Mouse (Mus musculus) forebrain, embryonic 14.5 days (tissue): Measurements from ENCODE around the gene Slc10a7. TPM values are rescaled to one million over a fixed set of nuclear protein-coding genes. Genes with fewer than 3 reads are reported as not detected.
A peak's percentile ranks its signal among the peaks of the same experiment; 100 is the strongest.

Experiments
- ATAC-seq: fragments of 200-750 bp; cut with Nextera tagmentation; 2 replicates; pipeline ENCODE4 v1.8.0; 2017; ENCODE audit warnings: mild to moderate bottlenecking, moderate library complexity
- DNase-seq: peaks from one replicate; pipeline ENCODE4 v3.0.0-alpha.2; 2015; ENCODE audit warnings: low spot score
- H3K27ac ChIP-seq: fragments of 300-500 bp; sonication (generic); 2 replicates; pipeline ENCODE4 v1.5.1; 2014; ENCODE audit warnings: low read depth, mild to moderate bottlenecking, control low read depth, low read length, moderate library complexity
- H3K27me3 ChIP-seq: fragments of 300-500 bp; sonication (generic); replicated peaks from 2 replicates; pipeline ENCODE4 v1.6.1; 2014; ENCODE audit warnings: low read length, control low read depth, mixed read lengths; ENCODE audit not compliant: control insufficient read depth, insufficient read depth
- H3K36me3 ChIP-seq: fragments of 300-500 bp; sonication (generic); 2 replicates; pipeline ENCODE4 v1.6.1; 2014; ENCODE audit warnings: low read length, control low read depth; ENCODE audit not compliant: control insufficient read depth, insufficient read depth
- H3K4me1 ChIP-seq: fragments of 300-500 bp; sonication (generic); 2 replicates; pipeline ENCODE4 v1.6.1; 2014; ENCODE audit warnings: antibody characterized with exemption, low read length, control low read depth; ENCODE audit not compliant: control insufficient read depth, insufficient read depth
- H3K4me2 ChIP-seq: fragments of 300-500 bp; sonication (generic); 2 replicates; pipeline ENCODE4 v1.6.1; 2014; ENCODE audit warnings: mild to moderate bottlenecking, control low read depth, low read length
- H3K4me3 ChIP-seq: fragments of 300-500 bp; sonication (generic); 2 replicates; pipeline ENCODE4 v1.5.1; 2014; ENCODE audit warnings: low read depth, low read length, control low read depth
- H3K9ac ChIP-seq: fragments of 300-500 bp; sonication (generic); 2 replicates; pipeline ENCODE4 v1.6.1; 2014; ENCODE audit warnings: mild to moderate bottlenecking, low read length, control low read depth, moderate library complexity
- H3K9me3 ChIP-seq: fragments of 300-500 bp; sonication (generic); replicated peaks from 2 replicates; pipeline ENCODE4 v1.6.1; 2016; ENCODE audit warnings: low read length, control low read depth, mixed read lengths; ENCODE audit not compliant: control insufficient read depth
- WGBS: fragments of 180-500 bp; shearing (Covaris S2); extraction: QIAGEN DNeasy Blood & Tissue Kit; methylation state at CpG from one replicate; pipeline ENCODE4 v1.1.7; 2014; 5-methylcytosine and 5-hydroxymethylcytosine counted together
- polyA plus RNA-seq: library from polyadenylated mRNA; unstranded; fragments of >200 nt; fragmentation: Nextera tagmentation; extraction: Ambion mirVana; gene quantifications from 2 replicates; pipeline ENCODE4 v1.2.1, GENCODE M21; 2014

Slc10a7 gene
- polyA plus RNA-seq, 1 experiment from 2014 or later = 5.2 TPM

- no peaks in the 10 kb centered on the region for H3K36me3 ChIP-seq
- H3K9ac ChIP-seq = no peak overlapping the region
- H3K27ac ChIP-seq = no peak overlapping the region
- 81% methylated on average over 4 of the region's 4 CpGs for WGBS
- DNase-seq (no peak), ATAC-seq (no peak)
- no peak overlapping the region for H3K4me2 ChIP-seq
- no peaks in the 10 kb centered on the region for H3K4me1 ChIP-seq
- no peaks in the 10 kb centered on the region for H3K27me3 ChIP-seq
- H3K9me3 ChIP-seq = no peaks in the 10 kb centered on the region
- H3K4me3 ChIP-seq = no peak overlapping the region
These were observed 229.2 kb downstream of the Slc10a7 start for GRCm38 (mm10) chr8:78738304-78738703.

GRCm38 (mm10) chr8:78740936-78741335 lies 231.8 kb downstream of the Slc10a7 start:
- Histone ChIP-seq H3K4me2 (no peak overlapping the region), H3K9me3 (no peaks in the 10 kb centered on the region), H3K4me1 (no peaks in the 10 kb centered on the region), H3K27ac (no peak overlapping the region), H3K4me3 (no peak overlapping the region), H3K27me3 (no peaks in the 10 kb centered on the region), H3K36me3 (no peaks in the 10 kb centered on the region), H3K9ac (no peak overlapping the region)
- WGBS = 72% methylated on average over 6 of the region's 6 CpGs
- ATAC-seq (no peak), DNase-seq (no peak)

- ATAC-seq (no peak; the same call in 1 of the 2 replicates), DNase-seq (no peak)
- H3K27ac ChIP-seq = no peak overlapping the region
- H3K27me3 ChIP-seq = no peaks in the 10 kb centered on the region
- no peak overlapping the region for H3K4me2 ChIP-seq
- 87% methylated on average over 3 of the region's 3 CpGs for whole genome bisulfite sequencing
- H3K4me3 ChIP-seq = no peak overlapping the region
- no peaks in the 10 kb centered on the region for H3K4me1 ChIP-seq
- no peaks in the 10 kb centered on the region for H3K36me3 ChIP-seq
- no peaks in the 10 kb centered on the region for H3K9me3 ChIP-seq
- no peak overlapping the region for H3K9ac ChIP-seq
These were observed 232.3 kb downstream of the Slc10a7 start for GRCm38 (mm10) chr8:78741496-78741895.

GRCm38 (mm10) chr8:78741965-78742364 lies 232.8 kb downstream of the Slc10a7 start:
- Histone ChIP-seq H3K4me2 (no peak overlapping the region), H3K9ac (no peak overlapping the region), H3K27me3 (no peaks in the 10 kb centered on the region), H3K9me3 (no peaks in the 10 kb centered on the region), H3K36me3 (no peaks in the 10 kb centered on the region), H3K4me3 (no peak overlapping the region), H3K27ac (peak overlapping the region; percentile 2; the same call in 1 of the 2 replicates), H3K4me1 (no peaks in the 10 kb centered on the region)
- peak; percentile 50 for ATAC-seq
- WGBS = 37% methylated on average over 3 of the region's 3 CpGs
- peak; percentile 71 for DNase-seq

GRCm38 (mm10) chr8:78742453-78742852 lies 233.3 kb downstream of the Slc10a7 start:
- peak; percentile 82 for DNase-seq
- H3K4me1 ChIP-seq = no peaks in the 10 kb centered on the region
- peak overlapping the region; percentile 2 for H3K27ac ChIP-seq
- no peaks in the 10 kb centered on the region for H3K27me3 ChIP-seq
- 14% methylated on average over 2 of the region's 2 CpGs for WGBS
- no peak overlapping the region for H3K4me3 ChIP-seq
- no peaks in the 10 kb centered on the region for H3K36me3 ChIP-seq
- no peak overlapping the region for H3K4me2 ChIP-seq
- ATAC-seq = peak; percentile 87
- H3K9ac ChIP-seq = no peak overlapping the region
- H3K9me3 ChIP-seq = no peaks in the 10 kb centered on the region

GRCm38 (mm10) chr8:78747052-78747451 lies 237.9 kb downstream of the Slc10a7 start:
- H3K4me2 ChIP-seq = no peak overlapping the region
- no peak overlapping the region for H3K9ac ChIP-seq
- DNase-seq (no peak), ATAC-seq (no peak)
- no peaks in the 10 kb centered on the region for H3K9me3 ChIP-seq
- H3K27me3 ChIP-seq = no peaks in the 10 kb centered on the region
- H3K36me3 ChIP-seq = no peaks in the 10 kb centered on the region
- no peak overlapping the region for H3K27ac ChIP-seq
- no peak overlapping the region for H3K4me3 ChIP-seq
- no peaks in the 10 kb centered on the region for H3K4me1 ChIP-seq

GRCm38 (mm10) chr8:78748701-78749100 lies 239.6 kb downstream of the Slc10a7 start:
- no peaks in the 10 kb centered on the region for H3K4me1 ChIP-seq
- 70% methylated on average over 4 of the region's 4 CpGs for WGBS
- H3K9ac ChIP-seq = no peak overlapping the region
- no peak overlapping the region for H3K4me2 ChIP-seq
- no peak overlapping the region for H3K4me3 ChIP-seq
- ATAC-seq (no peak), DNase-seq (no peak)
- no peaks in the 10 kb centered on the region for H3K36me3 ChIP-seq
- no peaks in the 10 kb centered on the region for H3K9me3 ChIP-seq
- H3K27ac ChIP-seq = no peak overlapping the region
- H3K27me3 ChIP-seq = no peaks in the 10 kb centered on the region

GRCm38 (mm10) chr8:78749861-78750825 lies 241.0 kb downstream of the Slc10a7 start:
- Histone ChIP-seq H3K9me3 (no peaks in the 10 kb centered on the region), H3K36me3 (no peaks in the 10 kb centered on the region), H3K4me2 (no peak overlapping the region), H3K27me3 (no peaks in the 10 kb centered on the region), H3K27ac (no peak overlapping the region), H3K4me3 (no peak overlapping the region), H3K9ac (no peak overlapping the region), H3K4me1 (no peaks in the 10 kb centered on the region)
- 83% methylated on average over 8 of the region's 8 CpGs for WGBS
- ATAC-seq (no peak), DNase-seq (no peak)

- WGBS = 88% methylated on average over 6 of the region's 6 CpGs
- Histone ChIP-seq H3K27ac (no peak overlapping the region), H3K4me2 (no peak overlapping the region)
These were observed 242.0 kb downstream of the Slc10a7 start for GRCm38 (mm10) chr8:78751151-78751550.

More at GRCm38 (mm10) chr8:78751151-78751550, 242.0 kb downstream of the Slc10a7 start:
- DNase-seq (no peak), ATAC-seq (no peak)
- Histone ChIP-seq H3K27me3 (no peaks in the 10 kb centered on the region), H3K9me3 (no peaks in the 10 kb centered on the region; the same call in 1 of the 2 replicates), H3K4me3 (no peak overlapping the region), H3K9ac (no peak overlapping the region), H3K36me3 (no peaks in the 10 kb centered on the region), H3K4me1 (no peaks in the 10 kb centered on the region)
